Mouse (Mus musculus): ENCODE data around the gene Acp7. TPM values are rescaled to one million over a fixed set of nuclear protein-coding genes. Genes with fewer than 3 reads are reported as not detected.

The Acp7 gene
- polyA plus RNA-seq, 1 experiment from 2014 or later = not detected

GRCm38 (mm10) chr7:28601029-28601428 is 30.1 kb downstream of the Acp7 start:
- H3K9me3 ChIP-seq = no peaks in the 10 kb centered on the region
- no peak overlapping the region for H3K9ac ChIP-seq
- 11% methylated on average over 11 of the region's 11 CpGs for WGBS
- no peak overlapping the region for H3K27ac ChIP-seq
- H3K36me3 ChIP-seq = no peaks in the 10 kb centered on the region
- H3K4me1 ChIP-seq = peaks cover 15% of the 10 kb centered on the region
- H3K4me3 ChIP-seq = no peak overlapping the region
- H3K4me2 ChIP-seq = no peak overlapping the region
- ATAC-seq (ENCODE audit: insufficient number of reproducible peaks, insufficient read depth, low FRiP score, low TSS enrichment, low read depth) = no peak
- no peaks in the 10 kb centered on the region for H3K27me3 ChIP-seq

- 61% methylated on average over 2 of the region's 2 CpGs for WGBS
- no peak overlapping the region for H3K4me3 ChIP-seq
- ATAC-seq (ENCODE audit: insufficient number of reproducible peaks, insufficient read depth, low FRiP score, low TSS enrichment, low read depth) = no peak
- H3K4me2 ChIP-seq = peak overlapping the region; percentile 81; the same call in 1 of the 2 replicates
- 0 out of 2 replicates have a peak overlapping the region, but pooled peaks have one; percentile 4 for H3K9ac ChIP-seq
- no peaks in the 10 kb centered on the region for H3K27me3 ChIP-seq
- H3K36me3 ChIP-seq = peaks cover 6% of the 10 kb centered on the region; the same call in 1 of the 2 replicates
- H3K27ac ChIP-seq = no peak overlapping the region
- peaks cover 36% of the 10 kb centered on the region for H3K4me1 ChIP-seq
- H3K9me3 ChIP-seq = no peaks in the 10 kb centered on the region
These were observed 32.2 kb downstream of the Acp7 start for GRCm38 (mm10) chr7:28598951-28599350.

DNA sequence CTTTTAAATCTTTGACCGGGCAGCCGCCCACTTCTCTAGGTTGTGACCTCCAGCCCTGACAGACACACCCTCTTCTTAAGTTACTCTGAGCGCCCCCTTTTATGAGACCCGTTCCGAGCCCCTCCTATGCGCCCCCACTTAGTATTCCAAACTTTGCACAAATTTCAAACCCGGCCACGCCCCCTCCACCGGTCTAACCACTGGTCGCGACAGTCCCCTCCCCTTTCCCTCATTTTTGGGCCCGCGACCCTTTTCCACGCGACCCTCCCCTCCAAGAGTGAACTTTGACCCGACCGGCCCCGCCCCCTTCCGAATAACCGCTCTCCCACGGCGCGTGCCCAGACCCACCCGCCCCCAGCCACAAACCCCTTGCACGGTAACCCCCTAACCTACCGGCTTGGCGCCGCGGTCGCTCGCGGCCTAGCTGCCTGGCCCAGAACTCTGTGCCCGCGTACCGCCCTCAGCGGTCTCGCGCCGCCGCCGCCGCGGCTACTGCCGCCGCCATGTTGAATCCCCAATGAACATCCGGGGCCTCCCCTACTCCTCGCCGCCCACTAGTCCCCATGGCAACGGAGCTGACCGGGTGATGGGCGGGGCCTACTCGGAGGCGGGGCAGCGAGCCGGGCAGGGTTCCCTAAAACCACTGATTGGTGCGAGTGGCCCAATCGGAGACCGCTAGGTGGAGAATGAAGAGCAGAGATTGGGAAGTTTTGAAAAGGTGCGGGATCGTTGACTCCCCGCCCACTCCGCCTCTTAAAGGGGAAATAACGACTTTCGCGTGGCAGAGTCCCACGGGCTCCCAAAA is 33.3 kb downstream of the Acp7 start, which contains the start of the genes Samd4b and Pak4:
TSS of gene Samd4b (minus strand) at position 503 of the 805 bp plus-strand sequence.
TSS of gene Pak4 (minus strand) at position 544 of the 805 bp plus-strand sequence.
- Histone ChIP-seq H3K27me3 (no peaks in the 10 kb centered on the region), H3K9ac (peak within 1 kb of the TSS; percentile 77), H3K4me1 (peaks cover 47% of the 10 kb centered on the region), H3K9me3 (no peaks in the 10 kb centered on the region), H3K4me2 (peak within 1 kb of the TSS; percentile 81), H3K4me3 (peak within 1 kb of the TSS; percentile 61), H3K27ac (peak within 1 kb of the TSS; percentile 91), H3K36me3 (peaks cover 6% of the 10 kb centered on the region; the same call in 1 of the 2 replicates)
- peak; percentile 91 for ATAC-seq (ENCODE audit: insufficient number of reproducible peaks, insufficient read depth, low FRiP score, low TSS enrichment, low read depth)
- WGBS = under 1% methylated on average over 66 of the region's 66 CpGs

GRCm38 (mm10) chr7:28597277-28597570 is 33.9 kb downstream of the Acp7 start:
- Histone ChIP-seq H3K27ac (peak overlapping the region; percentile 91), H3K27me3 (no peaks in the 10 kb centered on the region), H3K4me2 (peak overlapping the region; percentile 81), H3K9me3 (no peaks in the 10 kb centered on the region), H3K4me3 (peak overlapping the region; percentile 61), H3K9ac (peak overlapping the region; percentile 77), H3K36me3 (peaks cover 6% of the 10 kb centered on the region; the same call in 1 of the 2 replicates), H3K4me1 (peaks cover 53% of the 10 kb centered on the region)
- no peak for ATAC-seq (ENCODE audit: insufficient number of reproducible peaks, insufficient read depth, low FRiP score, low TSS enrichment, low read depth)
- WGBS = 5% methylated on average over 9 of the region's 9 CpGs

GRCm38 (mm10) chr7:28596436-28597276 is 34.5 kb downstream of the Acp7 start:
- H3K27ac ChIP-seq = peak overlapping the region; percentile 91
- H3K27me3 ChIP-seq = no peaks in the 10 kb centered on the region
- H3K9ac ChIP-seq = peak overlapping the region; percentile 77
- H3K4me3 ChIP-seq = peak overlapping the region; percentile 61
- H3K9me3 ChIP-seq = no peaks in the 10 kb centered on the region
- WGBS = 44% methylated on average over 20 of the region's 20 CpGs
- peaks cover 6% of the 10 kb centered on the region; the same call in 1 of the 2 replicates for H3K36me3 ChIP-seq
- peak overlapping the region; percentile 81 for H3K4me2 ChIP-seq
- peaks cover 59% of the 10 kb centered on the region for H3K4me1 ChIP-seq
- ATAC-seq (ENCODE audit: insufficient number of reproducible peaks, insufficient read depth, low FRiP score, low TSS enrichment, low read depth) = 0 out of 2 replicates have a peak, but pooled peaks have one; percentile 11

GRCm38 (mm10) chr7:28595751-28596435 is 35.2 kb downstream of the Acp7 start:
- Histone ChIP-seq H3K4me2 (peak overlapping the region; percentile 81), H3K9me3 (no peaks in the 10 kb centered on the region), H3K36me3 (peaks cover 6% of the 10 kb centered on the region; the same call in 1 of the 2 replicates), H3K27ac (0 out of 2 replicates have a peak overlapping the region, but pooled peaks have one; percentile 91), H3K4me1 (peaks cover 61% of the 10 kb centered on the region), H3K4me3 (peak overlapping the region; percentile 61; the same call in 1 of the 2 replicates), H3K27me3 (no peaks in the 10 kb centered on the region), H3K9ac (0 out of 2 replicates have a peak overlapping the region, but pooled peaks have one; percentile 77)
- ATAC-seq (ENCODE audit: insufficient number of reproducible peaks, insufficient read depth, low FRiP score, low TSS enrichment, low read depth) = no peak
- 72% methylated on average over 8 of the region's 8 CpGs for WGBS

DNA sequence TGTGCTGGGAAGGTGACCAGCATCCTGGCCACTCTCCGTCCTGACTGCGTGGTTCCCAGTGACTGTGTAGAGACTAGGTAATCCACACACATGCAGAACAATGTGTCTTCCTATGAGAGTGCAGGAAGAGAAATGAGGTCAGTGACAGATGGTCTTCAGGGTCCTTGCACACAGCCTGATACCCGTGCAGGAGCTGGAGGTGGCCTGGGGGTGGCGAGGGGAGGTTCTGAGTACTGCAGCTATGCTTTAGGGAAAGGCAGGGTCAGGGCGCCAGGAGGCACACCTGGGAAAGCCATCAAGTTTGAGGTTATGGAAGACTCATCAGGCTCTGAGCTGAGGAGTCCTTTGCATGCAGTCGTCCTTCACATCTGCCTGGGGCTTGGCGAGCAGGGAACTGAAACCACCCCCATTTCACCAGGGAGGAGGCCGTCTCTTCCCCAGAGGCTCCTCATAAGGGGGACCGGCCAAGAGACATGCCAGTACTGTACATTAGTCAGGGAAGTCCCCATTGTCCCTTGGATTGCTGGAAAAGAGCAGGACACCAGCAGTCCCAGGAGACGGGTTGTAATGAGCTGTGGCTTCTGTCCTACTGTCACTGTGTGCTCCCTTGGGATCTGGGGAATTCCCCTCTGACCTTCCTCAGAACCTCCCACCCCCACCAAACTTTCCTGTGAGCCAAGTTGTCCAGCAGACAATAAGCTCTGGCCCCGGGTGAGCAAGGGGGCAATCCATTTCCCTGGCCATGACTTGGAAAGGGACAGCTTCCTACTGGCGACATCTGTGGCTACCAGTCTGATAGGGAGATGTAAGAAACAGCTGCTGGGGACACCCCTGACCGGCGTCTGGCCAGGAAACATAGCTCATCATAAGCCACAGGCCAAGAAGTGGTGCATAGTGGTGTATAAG is 37.7 kb downstream of the Acp7 start:
- Histone ChIP-seq H3K4me2 (no peak overlapping the region), H3K4me1 (peaks cover 76% of the 10 kb centered on the region), H3K9ac (0 out of 2 replicates have a peak overlapping the region, but pooled peaks have one; percentile 27), H3K27me3 (no peaks in the 10 kb centered on the region), H3K4me3 (no peak overlapping the region), H3K27ac (no peak overlapping the region), H3K9me3 (no peaks in the 10 kb centered on the region), H3K36me3 (peaks cover 6% of the 10 kb centered on the region; the same call in 1 of the 2 replicates)
- no peak for ATAC-seq (ENCODE audit: insufficient number of reproducible peaks, insufficient read depth, low FRiP score, low TSS enrichment, low read depth)
- WGBS = 47% methylated on average over 14 of the region's 14 CpGs

DNA sequence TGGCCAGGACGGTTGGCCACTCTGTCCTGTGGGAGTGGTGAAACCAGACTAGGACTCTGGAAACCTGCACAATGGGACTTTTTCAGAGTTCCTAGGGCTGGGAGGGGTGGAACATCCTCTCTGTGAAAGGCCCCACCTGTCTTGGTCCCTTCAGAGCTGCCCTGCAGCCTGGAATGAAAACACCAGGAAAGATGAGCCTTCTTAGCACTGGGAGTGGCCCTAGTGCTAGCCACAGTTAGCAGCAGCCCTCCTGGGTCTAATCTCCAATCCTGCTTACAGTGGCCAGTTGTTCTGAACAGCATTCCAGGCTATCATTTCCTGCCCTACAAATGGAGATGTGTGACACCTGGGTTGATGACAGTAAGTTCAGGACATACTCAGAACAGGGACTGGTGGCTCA is 39.3 kb downstream of the Acp7 start:
- WGBS = 48% methylated on average over 1 of the region's 1 CpGs
- no peak overlapping the region for H3K27ac ChIP-seq
- H3K4me1 ChIP-seq = peaks cover 86% of the 10 kb centered on the region

DNA sequence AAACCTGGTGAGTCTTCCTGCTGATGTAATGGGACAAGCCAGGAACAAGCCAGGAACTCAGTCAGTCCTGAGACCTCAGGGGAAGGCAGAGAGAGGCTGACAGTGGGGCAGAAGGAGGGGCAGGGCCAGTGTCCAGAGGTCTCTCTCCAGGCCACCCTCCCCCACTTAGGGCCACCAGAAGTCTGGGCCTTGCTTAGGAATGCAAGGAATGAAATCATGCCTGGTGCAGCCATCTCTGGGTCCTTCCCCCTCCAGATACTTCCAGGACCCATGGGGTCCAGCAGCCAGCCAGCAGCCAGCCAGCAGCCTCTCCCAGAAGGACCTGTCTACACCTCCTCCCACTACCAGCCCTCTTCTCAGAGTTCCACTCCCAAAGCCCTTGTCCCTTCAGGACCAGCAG is 43.5 kb downstream of the Acp7 start:
- Histone ChIP-seq H3K9me3 (no peaks in the 10 kb centered on the region), H3K27ac (peak overlapping the region; percentile 69), H3K4me3 (no peak overlapping the region), H3K4me1 (peaks cover 81% of the 10 kb centered on the region), H3K27me3 (no peaks in the 10 kb centered on the region), H3K36me3 (no peaks in the 10 kb centered on the region), H3K4me2 (no peak overlapping the region), H3K9ac (peak overlapping the region; percentile 58)
- no peak for ATAC-seq (ENCODE audit: insufficient number of reproducible peaks, insufficient read depth, low FRiP score, low TSS enrichment, low read depth)

More for the DNA sequence above, 39.3 kb downstream of the Acp7 start:
- Histone ChIP-seq H3K9me3 (no peaks in the 10 kb centered on the region), H3K27me3 (no peaks in the 10 kb centered on the region), H3K4me2 (no peak overlapping the region), H3K9ac (no peak overlapping the region), H3K4me3 (no peak overlapping the region), H3K36me3 (peaks cover 6% of the 10 kb centered on the region; the same call in 1 of the 2 replicates)
- no peak for ATAC-seq (ENCODE audit: insufficient number of reproducible peaks, insufficient read depth, low FRiP score, low TSS enrichment, low read depth)

- no peak for ATAC-seq (ENCODE audit: insufficient number of reproducible peaks, insufficient read depth, low FRiP score, low TSS enrichment, low read depth)
- Histone ChIP-seq H3K9ac (peak overlapping the region; percentile 58; the same call in 1 of the 2 replicates), H3K4me2 (no peak overlapping the region; the same call in 1 of the 2 replicates), H3K4me3 (no peak overlapping the region), H3K27me3 (no peaks in the 10 kb centered on the region), H3K9me3 (no peaks in the 10 kb centered on the region), H3K4me1 (peaks cover 73% of the 10 kb centered on the region), H3K27ac (peak overlapping the region; percentile 69), H3K36me3 (no peaks in the 10 kb centered on the region)
- WGBS = 45% methylated on average over 6 of the region's 6 CpGs
These were observed 44.3 kb downstream of the Acp7 start for GRCm38 (mm10) chr7:28586663-28587411.
